Mouse (Mus musculus): ENCODE data around the gene Cass4.

DNA sequence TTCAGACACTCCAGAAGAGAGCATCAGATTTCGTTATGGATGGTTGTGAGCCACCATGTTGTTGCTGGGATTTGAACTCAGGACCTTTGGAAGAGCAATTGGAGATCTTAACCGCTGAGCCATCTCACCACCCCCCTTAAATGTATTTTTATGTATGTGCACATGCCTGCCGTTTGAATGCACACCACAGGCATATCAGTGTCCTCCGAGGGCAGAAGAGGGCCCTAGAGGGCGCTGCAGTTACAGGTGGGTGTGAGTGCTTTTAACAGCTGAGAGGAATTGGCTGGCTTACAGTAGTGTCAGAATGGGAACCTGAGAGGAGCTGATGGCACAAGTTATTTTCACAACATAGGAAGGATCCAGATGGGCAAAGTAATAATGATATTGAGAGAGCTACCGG lies 81.4 kb downstream of the Cass4 start:
- TF ChIP-seq POLR2A (IDR thresholded peaks at IDR 0.05; ENCODE audit: borderline replicate concordance, low read depth, low read length) (no peak), CTCF (IDR thresholded peaks at IDR 0.05; ENCODE audit: low read depth, low read length) (peak; percentile 44; the same call in 1 of the 2 replicates)

Measured in bone marrow macrophage, adult 2 months (primary cell).